Mouse (Mus musculus): Measurements from ENCODE around the gene Lgals9.

DNA sequence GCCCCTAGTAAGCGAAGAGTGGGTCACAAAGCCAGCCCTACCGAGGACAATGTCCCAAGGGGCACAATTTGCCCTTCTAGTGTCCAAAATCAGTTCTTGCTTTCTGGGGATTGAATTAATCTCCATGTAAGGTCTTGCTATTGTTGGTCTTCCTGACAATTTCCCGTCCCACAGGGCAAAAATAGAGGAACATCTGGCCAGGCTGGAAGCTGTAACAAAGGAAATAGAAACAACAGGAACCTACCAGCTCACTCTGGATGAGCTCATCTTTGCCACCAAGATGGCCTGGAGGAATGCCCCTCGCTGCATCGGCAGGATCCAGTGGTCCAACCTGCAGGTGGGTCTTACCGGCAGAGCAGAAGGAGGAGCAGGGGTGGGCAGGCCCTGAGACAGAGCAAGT is 49.6 kb downstream of the Lgals9 start:
- TF ChIP-seq POLR2A (IDR thresholded peaks at IDR 0.05; ENCODE audit: borderline replicate concordance, control insufficient read depth, low read depth, low read length) (no peak), CTCF (IDR thresholded peaks at IDR 0.05; ENCODE audit: control insufficient read depth, insufficient read depth, low read length) (no peak)
